Mouse (Mus musculus) C2C12 (cell line): ENCODE measurements around the gene Mtfmt.

Experiments used
- CTCF ChIP-seq: IDR thresholded peaks from one replicate; pipeline ENCODE4 v1.5.1; 2011; ENCODE audit not compliant: control insufficient read depth, insufficient read depth, insufficient read length
- MAX ChIP-seq: IDR thresholded peaks from one replicate; pipeline ENCODE4 v1.6.1; 2011; ENCODE audit warnings: mild to moderate bottlenecking, control low read depth
- MYOG ChIP-seq: IDR thresholded peaks from one replicate; pipeline ENCODE4 v1.6.1; 2011; ENCODE audit not compliant: control insufficient read depth, insufficient read length; ENCODE audit errors: extremely low read depth
- USF1 ChIP-seq: IDR thresholded peaks from one replicate; pipeline ENCODE4 v1.6.1; 2011; ENCODE audit warnings: low read depth, mild to moderate bottlenecking, control low read depth, moderate library complexity

GRCm38 (mm10) chr9:65460198-65460597, 24.6 kb downstream of the Mtfmt start:
- TF ChIP-seq USF1 (no peak), CTCF (no peak), MYOG (no peak), MAX (no peak)
